Mouse (Mus musculus) cerebellum, postnatal 36 days (tissue): ENCODE results near the gene Sbf2.
"Not testable (repeated sequence)": the region's sequence is repeated elsewhere in the genome, so short reads cannot be mapped to it uniquely, and the experiment has no call there.

Source experiments
- DNase-seq, 2 experiments: peaks; one replicate each; pipeline ENCODE4 v3.0.0; 2021 to 2022; ENCODE audit warnings: mixed read lengths in 2 of 2

The Sbf2 gene

DNA sequence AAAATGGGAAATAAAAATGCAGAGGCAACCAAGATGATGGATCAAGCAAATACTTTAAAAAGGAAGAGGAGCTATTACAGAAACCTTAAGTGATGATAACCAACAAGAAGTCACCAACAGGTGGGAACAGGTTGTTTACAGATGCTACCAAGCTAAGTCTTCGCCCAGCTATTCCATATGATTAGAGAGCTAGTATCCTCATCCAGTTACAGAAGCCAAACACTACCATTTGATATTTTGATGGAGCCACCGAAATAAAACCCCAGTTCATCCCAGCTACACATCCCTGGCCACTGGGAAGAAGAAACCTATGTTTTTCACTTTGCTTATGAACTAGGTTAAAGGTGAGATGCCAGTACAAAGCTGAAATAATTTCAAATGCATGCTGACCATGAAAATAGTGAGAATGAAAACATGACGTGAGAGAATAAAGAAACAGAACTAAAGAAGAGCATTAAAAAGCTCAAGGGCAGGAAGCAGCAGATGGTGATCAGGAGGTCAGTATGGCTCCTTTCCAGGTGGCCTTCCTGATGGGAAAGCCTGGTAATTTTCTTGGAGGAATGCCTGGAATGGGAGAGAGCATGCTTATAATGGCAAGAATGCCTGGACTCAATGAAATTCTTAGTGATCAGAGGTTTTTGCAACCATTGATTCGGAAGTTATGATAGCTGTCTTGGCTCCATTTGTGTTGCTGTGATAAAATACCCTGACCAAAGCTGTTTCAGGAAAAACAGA, 48.7 kb downstream of the Sbf2 start:
- peak; percentile 78 to 87 for DNase-seq

DNA sequence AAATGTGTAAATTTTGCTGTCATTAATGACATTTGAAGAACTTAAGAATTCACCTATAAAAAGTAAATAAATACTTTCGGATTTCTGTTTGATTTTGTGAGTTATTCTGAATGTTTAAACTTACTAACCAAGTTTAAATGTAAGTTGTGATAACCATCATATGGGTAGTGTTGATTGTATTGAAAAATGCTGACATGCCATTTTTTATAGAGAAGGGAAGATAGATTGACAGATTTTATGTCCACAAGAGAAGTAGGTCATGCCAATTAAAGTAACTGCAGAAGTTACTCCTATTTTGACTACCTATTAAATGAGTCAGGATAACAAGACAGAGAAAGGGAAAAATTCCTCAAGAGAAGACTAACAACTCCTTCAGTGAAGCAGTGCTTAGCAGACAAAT, 53.1 kb downstream of the Sbf2 start:
- DNase-seq: no peak

DNA sequence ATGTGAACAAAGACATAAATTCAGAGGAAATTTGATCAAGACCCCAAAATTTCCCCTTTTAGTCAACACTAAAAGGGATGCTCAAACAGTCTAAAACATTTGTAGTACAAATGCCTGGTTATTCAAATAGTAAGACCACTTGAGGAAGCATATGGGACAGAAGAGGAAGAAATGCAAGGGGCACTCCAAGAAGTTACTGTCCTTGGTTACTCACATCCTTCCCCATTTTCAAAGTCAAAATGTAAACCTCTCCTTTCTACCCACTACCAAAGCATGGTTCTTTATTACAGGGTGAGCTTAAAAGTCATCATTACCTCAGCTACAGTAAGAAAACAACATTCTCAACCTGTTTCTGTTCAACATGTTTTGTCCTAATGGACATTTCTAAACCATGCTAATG, 57.7 kb downstream of the Sbf2 start:
- no peak for DNase-seq

DNA sequence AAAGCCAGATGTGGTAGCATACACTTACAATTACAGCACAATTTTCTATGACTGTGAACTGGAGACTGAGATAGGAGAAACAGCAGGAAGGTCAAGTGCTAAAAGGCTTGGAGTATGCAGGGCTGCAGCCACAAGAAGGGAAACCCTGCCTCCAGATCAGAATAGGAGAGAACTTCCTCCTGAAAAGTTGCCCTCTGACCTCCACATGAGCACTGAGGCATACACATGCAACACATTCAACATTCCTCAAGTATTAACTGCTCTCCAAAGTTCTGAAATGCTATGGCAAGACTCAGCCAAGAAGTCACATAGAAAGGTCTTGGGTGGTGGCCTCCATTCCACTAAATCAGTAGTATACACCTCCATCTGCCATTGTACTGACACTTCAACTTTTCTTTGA, 58.5 kb downstream of the Sbf2 start:
- DNase-seq: no peak

DNA sequence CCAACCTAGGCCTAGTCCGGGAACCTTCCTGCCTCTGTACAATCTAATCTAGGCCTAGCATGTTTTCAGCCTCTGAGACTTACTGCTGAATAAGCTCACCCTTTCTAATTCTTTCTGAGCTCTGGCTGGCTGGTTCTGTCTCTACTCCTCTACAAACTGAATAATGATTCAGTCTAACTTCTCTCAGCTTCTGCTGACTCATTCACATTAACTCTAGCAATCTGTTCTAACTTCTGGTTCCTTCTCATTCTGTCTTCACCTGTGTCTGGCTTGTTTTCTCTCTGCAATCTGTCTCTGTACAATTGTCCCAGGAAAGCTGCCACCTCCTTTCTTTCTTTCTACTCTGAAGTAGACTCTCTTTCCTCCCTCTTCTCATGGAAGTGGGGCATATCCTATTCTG, 59.5 kb downstream of the Sbf2 start:
- DNase-seq: no peak

DNA sequence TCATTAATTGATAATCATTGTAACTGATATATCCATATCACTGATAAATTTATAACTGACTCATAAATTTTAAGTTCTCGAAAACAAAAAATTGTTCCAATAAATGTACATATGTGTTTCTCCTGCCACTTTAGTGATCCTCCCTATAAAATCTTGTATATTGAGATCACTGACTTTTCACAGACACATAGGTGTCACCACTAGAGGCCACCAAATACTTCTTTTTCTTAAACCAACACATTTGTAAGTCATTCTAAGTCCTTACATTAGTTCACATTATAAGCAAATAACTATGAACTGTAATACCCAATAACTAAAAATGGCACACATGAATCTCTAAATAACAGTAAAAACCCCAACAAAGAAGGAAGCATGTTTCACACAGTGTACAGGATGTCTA, 66.5 kb downstream of the Sbf2 start:
- no peak for DNase-seq

DNA sequence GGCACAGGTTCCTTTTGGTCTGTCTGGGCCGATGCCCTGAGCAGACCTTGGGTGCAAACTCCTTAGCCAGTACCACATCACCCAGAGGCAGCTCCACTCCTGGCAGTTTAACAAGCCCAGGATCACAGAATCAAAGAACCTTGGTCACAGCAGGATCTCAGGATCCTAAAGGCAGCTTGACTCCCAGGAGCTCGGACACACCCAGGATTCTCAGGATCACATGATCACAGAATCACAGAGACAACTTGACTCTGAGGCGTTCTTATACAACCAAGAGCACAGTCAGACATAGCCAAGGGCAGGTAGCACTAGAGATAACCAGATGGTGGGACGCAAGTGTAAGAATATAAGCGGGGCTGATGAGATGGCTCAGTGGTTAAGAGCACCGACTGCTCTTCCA, 71.4 kb downstream of the Sbf2 start:
- DNase-seq: no peak

DNA sequence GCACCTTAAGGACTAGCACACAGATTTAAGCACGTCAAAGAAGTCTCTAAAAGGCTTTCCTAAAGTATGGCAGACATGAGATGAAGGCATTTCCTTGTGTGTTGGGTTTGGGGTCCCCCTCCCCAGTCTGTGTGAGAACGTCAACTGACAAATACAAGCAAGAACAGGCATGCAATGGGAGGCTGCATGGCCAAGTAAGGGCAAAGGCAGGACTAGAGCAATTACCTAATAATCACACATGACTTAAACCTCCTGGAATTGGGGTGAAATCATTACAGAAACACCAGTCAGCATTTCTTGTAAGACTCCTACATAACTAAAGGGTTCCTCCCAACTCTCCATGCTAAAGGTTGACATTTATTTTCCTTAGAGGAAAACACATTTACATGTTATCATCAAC, 75.5 kb downstream of the Sbf2 start:
- no peak for DNase-seq

DNA sequence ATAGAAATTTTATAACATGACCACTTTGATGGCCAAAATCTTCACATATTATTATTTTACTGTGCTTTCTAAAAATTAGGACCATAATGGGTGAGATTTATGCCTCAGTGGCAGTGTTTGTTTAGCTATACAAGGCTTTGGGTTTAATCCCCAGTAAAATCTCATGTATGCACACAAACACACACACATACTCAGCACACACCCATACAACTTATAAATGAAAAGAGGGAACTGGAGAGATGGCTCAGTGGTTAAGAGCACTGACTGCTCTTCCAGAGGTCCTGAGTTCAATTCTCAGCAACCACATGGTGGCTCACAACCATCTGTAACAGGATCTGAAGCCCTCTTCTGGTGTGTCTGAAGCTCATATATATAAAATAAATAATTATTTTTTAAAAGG, 84.4 kb downstream of the Sbf2 start:
- DNase-seq: not testable (repeated sequence)

DNA sequence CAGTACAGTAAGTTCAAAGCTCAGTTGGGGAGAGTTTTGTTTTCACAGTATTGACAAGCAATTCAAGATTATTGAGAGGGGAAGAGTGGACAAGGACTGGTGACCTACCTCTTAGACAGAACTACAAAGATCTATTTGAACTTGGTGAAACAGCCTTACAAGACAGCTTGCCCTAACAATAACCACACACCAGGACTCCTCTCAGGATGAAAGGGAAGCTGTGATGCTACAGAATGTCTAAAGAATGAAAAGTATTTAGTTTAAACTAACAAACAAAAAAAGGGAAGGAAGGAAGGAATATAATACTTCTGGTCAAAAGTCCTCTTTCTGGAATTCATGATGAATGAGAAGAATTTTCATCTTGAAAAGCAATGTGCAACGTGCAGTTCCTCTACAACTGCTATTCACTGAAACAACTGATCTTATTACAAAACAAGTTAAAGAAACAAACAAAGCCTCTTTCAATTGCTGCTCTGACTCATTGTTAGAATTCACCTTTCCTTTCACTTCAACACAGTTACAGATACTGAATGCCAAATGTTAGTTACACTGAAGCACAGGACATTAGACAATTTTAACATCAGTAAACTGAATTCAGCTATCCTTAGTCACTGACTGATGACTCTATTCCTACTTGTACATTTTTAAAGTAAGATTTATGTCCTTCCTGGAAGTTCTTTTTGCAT, 89.5 kb downstream of the Sbf2 start:
- no peak for DNase-seq

DNA sequence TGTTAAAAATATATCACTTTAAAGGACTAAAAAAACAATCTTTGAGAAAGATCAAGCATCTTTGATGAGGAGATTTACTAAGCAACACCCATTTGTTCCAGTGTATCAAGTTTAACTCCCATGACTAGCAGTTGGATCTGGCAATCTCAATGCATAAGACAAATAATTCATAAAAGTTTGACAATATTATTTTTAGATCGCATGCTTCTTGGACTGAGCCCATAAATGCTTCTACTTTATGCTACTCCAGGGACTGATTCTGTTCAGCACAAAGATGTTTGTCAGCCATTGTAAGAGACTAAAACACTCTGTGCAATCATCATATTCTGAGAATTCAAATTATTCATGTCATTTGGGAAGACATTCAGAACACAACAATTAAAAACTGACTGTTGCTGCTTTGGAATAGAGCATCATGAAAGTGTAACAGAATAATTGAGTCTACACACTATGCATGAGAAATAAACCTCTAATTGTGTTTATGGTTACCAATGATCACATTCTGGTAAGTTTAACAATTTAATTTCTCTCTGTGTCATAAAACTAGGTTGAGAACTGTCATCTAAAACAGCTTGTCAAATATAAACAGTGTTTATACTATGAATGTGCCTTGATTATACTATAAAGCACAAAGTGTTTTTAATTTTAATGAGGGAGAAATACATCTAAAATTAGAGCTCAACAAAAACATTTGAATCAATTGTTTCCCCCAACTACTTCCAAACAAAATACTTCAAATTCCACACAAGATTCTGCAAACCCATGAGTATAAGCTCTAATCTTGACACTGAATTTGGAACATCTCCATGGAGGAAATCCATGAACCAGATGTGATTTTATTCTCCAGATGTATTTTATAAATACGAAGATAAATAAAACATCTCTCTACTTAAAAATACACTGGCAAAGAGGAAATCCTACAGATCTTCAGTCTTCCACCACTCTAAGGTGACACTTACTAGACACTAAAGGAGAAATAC, 98.2 kb downstream of the Sbf2 start:
- no peak for DNase-seq

DNA sequence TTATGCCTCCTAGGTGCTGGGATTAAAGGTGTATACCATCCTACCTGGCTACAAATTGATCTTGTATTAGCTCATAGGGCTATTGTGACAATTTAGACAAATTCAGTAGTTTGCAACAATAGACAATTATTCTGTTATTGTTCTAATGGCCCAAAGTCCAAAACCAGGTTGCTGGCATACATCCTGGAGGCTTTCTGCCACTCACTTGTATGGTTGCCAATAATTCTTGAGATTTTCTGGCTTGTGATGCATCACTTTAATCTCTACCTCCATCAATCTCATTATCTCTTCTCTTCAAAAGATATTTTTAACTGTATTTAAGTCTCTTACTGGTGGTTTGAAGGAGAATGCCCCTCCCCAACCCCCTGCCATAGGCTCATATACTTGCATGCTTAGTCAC, 100.6 kb downstream of the Sbf2 start:
- DNase-seq: peak; percentile 8 to 27

DNA sequence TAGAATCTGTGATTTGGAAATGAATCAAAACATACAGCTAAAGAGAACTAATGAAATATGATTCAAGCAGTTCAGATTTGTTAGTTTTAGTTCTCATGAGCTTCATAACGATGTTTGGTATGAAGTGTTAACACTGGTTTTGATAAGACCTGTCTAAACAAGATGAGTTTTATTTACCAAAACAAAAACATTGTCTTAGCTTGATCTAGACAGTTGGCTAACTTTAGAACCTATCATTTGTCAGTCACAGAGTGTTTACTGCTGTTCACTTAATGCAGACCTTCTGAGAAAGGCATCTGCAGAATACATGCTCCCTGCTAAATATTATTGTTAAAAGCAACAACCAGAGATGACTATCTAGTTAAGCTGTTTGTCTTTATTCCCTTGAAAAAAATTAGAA, 116.1 kb downstream of the Sbf2 start:
- no peak for DNase-seq

DNA sequence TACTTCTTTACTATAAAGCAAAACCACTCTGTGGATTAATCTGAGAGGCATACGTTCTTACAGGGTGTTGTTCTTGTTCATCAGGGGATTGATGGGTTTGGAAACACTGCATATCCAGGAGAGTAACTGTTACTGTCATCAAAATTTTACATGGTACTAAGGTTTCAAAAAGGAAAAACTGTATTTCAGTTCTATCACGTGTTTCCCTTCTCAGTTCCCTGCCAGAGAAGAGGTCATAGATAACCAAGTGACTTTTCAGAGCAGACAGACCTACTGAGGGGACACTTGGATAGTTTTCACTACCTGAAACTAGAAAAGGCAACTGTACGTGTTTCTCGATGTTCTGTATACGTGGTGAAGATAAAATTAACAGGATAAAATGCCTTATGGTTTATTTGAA, 123.7 kb downstream of the Sbf2 start:
- no peak for DNase-seq

DNA sequence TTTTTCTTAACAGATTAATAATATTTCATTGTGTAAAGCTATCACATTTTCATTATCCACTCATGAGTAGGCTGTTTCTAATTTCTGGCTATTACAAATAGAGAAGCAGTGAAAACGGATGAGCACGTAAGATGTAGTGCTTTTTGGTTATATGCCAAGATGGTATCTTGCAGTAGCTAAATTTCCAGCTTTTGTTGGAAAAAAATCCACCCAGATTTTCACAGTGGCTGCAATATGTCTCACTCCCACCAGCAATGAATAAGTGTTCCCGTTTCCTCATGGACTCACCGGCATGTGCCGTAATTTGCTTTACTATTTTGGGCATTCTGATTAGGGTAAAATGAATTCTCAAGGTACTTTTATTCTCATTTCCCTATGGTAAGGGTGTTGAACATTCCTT, 129.7 kb downstream of the Sbf2 start:
- no peak for DNase-seq

DNA sequence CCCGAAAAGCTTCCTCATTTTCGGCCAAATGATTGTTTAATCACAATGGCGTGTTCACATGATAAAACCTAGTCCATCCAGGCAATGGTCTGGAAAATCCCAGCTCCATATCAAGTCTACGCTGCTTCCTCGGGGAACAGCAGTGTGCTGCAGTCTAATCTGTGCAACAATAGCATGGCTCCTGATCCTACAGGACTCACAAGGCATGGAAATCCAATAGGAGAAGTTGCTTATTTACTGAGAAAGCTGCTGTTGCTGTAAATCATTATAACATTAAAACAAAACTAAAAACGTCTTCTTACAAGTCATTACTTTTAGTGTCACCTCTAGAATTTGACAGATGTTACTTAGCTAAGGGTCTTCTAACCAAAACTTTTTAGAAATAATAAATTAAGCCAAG, 143.7 kb downstream of the Sbf2 start:
- no peak for DNase-seq

DNA sequence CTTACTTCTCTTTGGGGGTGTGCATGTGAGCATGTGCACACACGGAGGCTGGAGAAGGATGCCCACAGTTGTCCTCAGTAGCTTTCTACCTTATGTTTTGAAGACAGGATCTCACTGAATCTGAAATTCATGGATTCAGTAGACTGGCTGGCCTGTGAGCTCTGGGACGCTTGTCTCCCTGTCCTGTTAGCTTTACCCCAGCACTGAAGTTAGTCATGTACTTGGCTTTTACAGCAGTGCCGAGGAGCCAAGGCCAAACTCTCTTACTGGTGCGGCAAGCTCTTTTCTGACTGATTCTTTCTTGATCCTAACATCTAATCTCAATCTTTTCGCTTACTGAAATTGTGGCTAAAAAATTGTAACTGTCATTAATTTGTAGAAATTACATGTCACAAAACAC, 151.3 kb downstream of the Sbf2 start:
- no peak for DNase-seq

DNA sequence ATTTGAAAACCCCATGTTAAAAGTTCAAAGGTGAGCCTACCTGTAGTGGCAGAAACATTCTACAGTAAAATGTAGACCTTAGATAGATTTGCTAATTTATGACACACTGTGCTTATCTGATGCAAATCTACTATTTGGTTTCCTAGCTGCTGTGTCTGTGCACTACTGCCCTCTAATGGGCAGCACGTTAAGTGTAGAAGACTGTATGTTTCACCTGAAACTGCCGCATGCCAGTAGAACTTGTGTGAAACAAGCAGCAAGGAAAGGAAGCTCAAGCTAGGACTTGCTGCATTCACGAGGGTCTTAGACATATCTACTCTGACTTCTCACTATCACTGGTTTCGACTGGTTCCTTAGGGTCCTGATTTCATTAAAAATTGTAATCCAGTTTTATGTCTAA, 182.4 kb downstream of the Sbf2 start:
- peak; percentile 53 to 66 for DNase-seq

DNA sequence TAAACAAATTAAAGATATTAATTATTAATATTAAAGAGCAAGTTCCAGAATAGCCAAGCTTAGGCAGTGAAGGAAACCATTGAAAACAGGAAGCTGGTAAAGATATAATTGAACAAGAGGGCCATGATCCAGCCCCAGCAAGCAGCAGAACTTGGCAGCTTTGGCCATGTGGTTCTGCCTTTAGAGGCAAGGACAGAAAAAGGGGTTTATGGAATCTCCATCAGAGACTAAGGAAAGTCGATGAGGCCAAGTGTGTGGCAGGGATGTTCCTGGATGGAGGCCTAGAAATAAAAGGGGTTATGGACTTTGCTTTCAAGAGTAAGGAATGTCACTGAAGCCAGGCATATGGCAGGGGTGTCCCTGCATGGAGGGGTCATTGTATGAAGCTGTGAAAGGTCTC, 198.4 kb downstream of the Sbf2 start:
- no peak for DNase-seq

DNA sequence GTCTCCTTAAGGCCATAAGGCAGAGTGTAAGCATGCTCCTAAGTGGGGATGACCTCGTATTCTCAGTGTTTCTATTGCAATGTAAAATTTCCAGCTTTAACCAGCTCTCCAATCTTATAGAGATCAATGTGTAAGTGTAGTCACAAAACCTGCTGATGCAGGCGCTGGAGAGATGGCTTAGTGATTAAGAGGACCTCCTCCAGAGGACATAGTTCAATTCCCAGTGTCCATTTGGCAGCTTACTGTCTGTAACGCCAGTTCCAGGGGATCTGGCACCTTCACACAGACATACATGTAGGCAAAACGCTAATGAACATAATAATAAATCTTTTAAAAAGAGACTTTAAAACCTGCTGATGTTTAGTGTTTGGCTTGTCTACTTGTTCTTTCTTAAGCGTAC, 200.4 kb downstream of the Sbf2 start:
- DNase-seq: no peak

DNA sequence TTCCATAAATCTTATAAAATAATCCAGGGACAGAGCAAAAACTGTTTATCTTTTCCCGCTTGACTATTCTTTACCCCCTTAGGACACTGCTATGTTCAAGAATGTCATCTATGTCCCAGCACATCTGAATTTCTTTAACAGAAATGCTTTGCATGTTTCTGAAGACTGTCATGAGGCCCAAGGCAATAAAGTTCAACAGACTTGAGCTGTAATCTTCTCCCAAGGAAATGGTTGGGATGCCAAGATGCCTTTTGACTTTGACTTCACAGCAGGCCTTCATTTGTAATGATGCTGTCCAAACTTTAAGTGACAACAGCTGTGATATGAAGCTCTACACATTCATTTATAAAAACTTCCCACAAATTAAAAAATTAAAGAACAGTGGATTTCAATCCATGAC, 212.6 kb downstream of the Sbf2 start:
- DNase-seq: no peak

DNA sequence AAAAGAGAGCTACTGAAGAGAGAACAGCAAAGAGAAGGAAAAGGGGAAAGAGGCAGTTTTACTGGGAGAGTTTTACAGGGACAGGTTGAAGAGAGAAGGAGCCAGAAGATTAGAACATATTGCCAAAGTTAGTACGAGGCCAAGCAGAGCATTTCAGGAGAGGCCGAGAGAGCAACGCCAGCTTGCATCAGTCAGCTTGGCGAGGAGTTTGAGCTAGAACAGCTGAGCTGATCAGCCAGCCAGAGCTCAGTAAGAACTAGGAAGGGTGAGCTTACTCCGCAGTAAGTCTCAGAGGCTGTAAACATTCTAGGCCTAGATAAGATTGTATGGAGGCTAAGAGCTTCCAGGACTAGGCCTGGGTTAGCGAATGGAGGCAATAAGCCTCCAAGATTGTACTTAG, 222.1 kb downstream of the Sbf2 start:
- DNase-seq: no peak

DNA sequence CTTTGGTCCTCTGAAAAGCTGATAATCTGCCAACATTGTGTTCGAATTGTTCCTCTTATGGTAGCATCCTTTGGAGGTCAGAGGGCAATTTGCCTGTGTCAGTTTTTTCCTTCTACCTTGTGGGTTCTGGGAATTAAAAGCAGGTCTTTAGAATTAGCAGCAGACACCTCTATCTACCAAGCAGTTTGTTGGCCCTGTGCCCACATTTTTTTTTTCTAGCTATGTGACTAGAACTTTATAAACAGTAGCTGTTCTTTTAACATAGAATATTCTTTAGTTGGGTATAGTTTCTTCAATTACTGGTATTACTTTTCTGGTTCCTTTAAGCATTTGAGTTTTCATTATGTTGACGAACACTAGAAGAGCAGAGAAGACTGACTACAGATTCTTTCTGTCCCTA, 223.1 kb downstream of the Sbf2 start:
- DNase-seq: no peak

DNA sequence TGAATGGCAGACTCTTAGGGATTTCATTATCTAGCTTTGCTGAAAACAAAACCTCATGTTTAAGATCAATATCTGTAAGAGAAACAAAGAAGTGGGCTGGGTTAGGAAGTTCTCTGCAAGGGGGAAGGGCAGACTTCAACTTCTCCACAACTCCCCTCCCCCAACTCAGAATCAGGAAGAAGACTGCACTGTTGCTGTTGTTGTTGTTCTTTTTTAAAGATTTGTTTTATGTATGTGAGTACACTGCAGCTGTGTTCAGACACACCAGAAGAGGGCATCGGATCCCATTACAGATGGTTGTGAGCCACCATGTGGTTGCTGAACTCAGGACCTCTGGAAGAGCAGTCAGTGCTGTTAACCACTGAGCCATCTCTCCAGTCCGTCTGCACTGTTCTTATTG, 225.8 kb downstream of the Sbf2 start:
- not testable (repeated sequence) for DNase-seq
